Mouse (Mus musculus) megakaryocyte, embryonic 14.5 days (primary cell): ENCODE measurements around the gene Gpi1.

Experiments
- FLI1 ChIP-seq: IDR thresholded peaks from 2 replicates; pipeline ENCODE4 v1.6.1; 2012; ENCODE audit warnings: low read length, inconsistent platforms, mixed read lengths
- GATA1 ChIP-seq: IDR thresholded peaks from 3 replicates; pipeline ENCODE4 v1.6.1; 2012; ENCODE audit warnings: mixed read lengths, low read length, inconsistent platforms, borderline replicate concordance

DNA sequence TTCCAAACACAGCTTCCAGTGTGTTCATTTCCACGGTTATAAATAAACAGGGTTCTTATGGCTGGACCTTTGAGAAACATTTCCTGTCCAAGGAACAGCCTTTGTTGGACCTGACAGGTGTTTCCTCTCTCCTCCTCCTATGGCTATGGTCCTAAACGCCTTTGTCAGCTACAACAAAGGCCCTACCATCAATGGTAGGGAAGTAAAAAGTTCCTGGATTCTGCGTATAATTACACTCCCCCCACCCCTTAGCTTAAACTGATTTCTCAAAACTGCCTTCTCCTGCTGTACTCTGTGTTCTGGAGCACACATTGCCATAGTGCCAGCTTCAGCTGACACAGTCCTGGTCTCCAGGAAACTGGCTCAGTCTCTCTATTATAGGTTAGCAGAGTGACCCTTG, 25.0 kb upstream of the Gpi1 start:
- TF ChIP-seq FLI1, result no peak
- TF ChIP-seq GATA1, result no peak
